Mouse (Mus musculus): ENCODE data around the gene Letm1. TPM values are rescaled to one million over a fixed set of nuclear protein-coding genes. Genes with fewer than 3 reads are reported as not detected.

Letm1 gene
- polyA plus RNA-seq, 1 experiment from 2014 or later: 54.6 TPM

- Histone ChIP-seq H3K4me3 (ENCODE audit: low read depth, low read length) (no peak overlapping the region), H3K27ac (ENCODE audit: low read depth, low read length) (peak overlapping the region; percentile 83), H3K9ac (ENCODE audit: low read length) (peak overlapping the region; percentile 14), H3K27me3 (ENCODE audit: control insufficient read depth, insufficient read depth, low read length) (no peaks in the 10 kb centered on the region), H3K9me3 (ENCODE audit: control insufficient read depth, low read length) (no peaks in the 10 kb centered on the region), H3K36me3 (ENCODE audit: control insufficient read depth, insufficient read depth, low read length) (no peaks in the 10 kb centered on the region), H3K4me1 (ENCODE audit: control insufficient read depth, insufficient read depth, low read length) (peaks cover 27% of the 10 kb centered on the region), H3K4me2 (ENCODE audit: low read depth) (peak overlapping the region; percentile 10)
- 15% methylated on average over 9 of the region's 9 CpGs for WGBS
- DNase-seq (ENCODE audit: low spot score) (no peak), ATAC-seq (ENCODE audit: insufficient read depth, low FRiP score, low TSS enrichment) (no peak)
These were observed 76.8 kb downstream of the Letm1 start for GRCm38 (mm10) chr5:33705612-33706349.

GRCm38 (mm10) chr5:33704945-33705611, 77.5 kb downstream of the Letm1 start:
- Histone ChIP-seq H3K4me2 (ENCODE audit: low read depth) (peak overlapping the region; percentile 10; the same call in 1 of the 2 replicates), H3K4me3 (ENCODE audit: low read depth, low read length) (no peak overlapping the region), H3K27me3 (ENCODE audit: control insufficient read depth, insufficient read depth, low read length) (no peaks in the 10 kb centered on the region), H3K36me3 (ENCODE audit: control insufficient read depth, insufficient read depth, low read length) (no peaks in the 10 kb centered on the region), H3K4me1 (ENCODE audit: control insufficient read depth, insufficient read depth, low read length) (peaks cover 31% of the 10 kb centered on the region), H3K27ac (ENCODE audit: low read depth, low read length) (peak overlapping the region; percentile 83), H3K9me3 (ENCODE audit: control insufficient read depth, low read length) (no peaks in the 10 kb centered on the region), H3K9ac (ENCODE audit: low read length) (peak overlapping the region; percentile 28; the same call in 1 of the 2 replicates)
- WGBS: 4% methylated on average over 10 of the region's 11 CpGs
- ATAC-seq (ENCODE audit: insufficient read depth, low FRiP score, low TSS enrichment) (peak; percentile 89), DNase-seq (ENCODE audit: low spot score) (peak; percentile 80)

GRCm38 (mm10) chr5:33703999-33704398, 78.6 kb downstream of the Letm1 start:
- peak; percentile 50 for DNase-seq (ENCODE audit: low spot score)
- Histone ChIP-seq H3K4me3 (ENCODE audit: low read depth, low read length) (no peak overlapping the region), H3K9me3 (ENCODE audit: control insufficient read depth, low read length) (no peaks in the 10 kb centered on the region), H3K9ac (ENCODE audit: low read length) (0 out of 2 replicates have a peak overlapping the region, but pooled peaks have one; percentile 8), H3K27ac (ENCODE audit: low read depth, low read length) (peak overlapping the region; percentile 83), H3K36me3 (ENCODE audit: control insufficient read depth, insufficient read depth, low read length) (no peaks in the 10 kb centered on the region), H3K4me2 (ENCODE audit: low read depth) (no peak overlapping the region), H3K27me3 (ENCODE audit: control insufficient read depth, insufficient read depth, low read length) (0 out of 2 replicates have a peak, but pooled peaks cover 2% of the 10 kb centered on the region), H3K4me1 (ENCODE audit: control insufficient read depth, insufficient read depth, low read length) (peaks cover 38% of the 10 kb centered on the region)
- ATAC-seq (ENCODE audit: insufficient read depth, low FRiP score, low TSS enrichment): peak; percentile 13; the same call in 1 of the 2 replicates
- 37% methylated on average over 8 of the region's 8 CpGs for WGBS

- no peak overlapping the region for H3K9ac ChIP-seq (ENCODE audit: low read length)
- H3K4me1 ChIP-seq (ENCODE audit: control insufficient read depth, insufficient read depth, low read length): peaks cover 53% of the 10 kb centered on the region
- no peaks in the 10 kb centered on the region for H3K9me3 ChIP-seq (ENCODE audit: control insufficient read depth, low read length)
- no peak for ATAC-seq (ENCODE audit: insufficient read depth, low FRiP score, low TSS enrichment)
- DNase-seq (ENCODE audit: low spot score): no peak
- no peak overlapping the region for H3K4me3 ChIP-seq (ENCODE audit: low read depth, low read length)
- no peak overlapping the region for H3K4me2 ChIP-seq (ENCODE audit: low read depth)
- H3K27ac ChIP-seq (ENCODE audit: low read depth, low read length): no peak overlapping the region
- H3K36me3 ChIP-seq (ENCODE audit: control insufficient read depth, insufficient read depth, low read length): no peaks in the 10 kb centered on the region
- 82% methylated on average over 11 of the region's 11 CpGs for WGBS
- H3K27me3 ChIP-seq (ENCODE audit: control insufficient read depth, insufficient read depth, low read length): peaks cover 5% of the 10 kb centered on the region; the same call in 1 of the 2 replicates
These were observed 80.8 kb downstream of the Letm1 start for GRCm38 (mm10) chr5:33701832-33702231.

- Histone ChIP-seq H3K27ac (ENCODE audit: low read depth, low read length) (no peak overlapping the region), H3K4me2 (ENCODE audit: low read depth) (no peak overlapping the region), H3K27me3 (ENCODE audit: control insufficient read depth, insufficient read depth, low read length) (peaks cover 14% of the 10 kb centered on the region; the same call in 1 of the 2 replicates), H3K9ac (ENCODE audit: low read length) (no peak overlapping the region), H3K4me1 (ENCODE audit: control insufficient read depth, insufficient read depth, low read length) (peaks cover 53% of the 10 kb centered on the region), H3K36me3 (ENCODE audit: control insufficient read depth, insufficient read depth, low read length) (no peaks in the 10 kb centered on the region), H3K9me3 (ENCODE audit: control insufficient read depth, low read length) (no peaks in the 10 kb centered on the region), H3K4me3 (ENCODE audit: low read depth, low read length) (no peak overlapping the region)
- no peak for DNase-seq (ENCODE audit: low spot score)
- WGBS: 55% methylated on average over 13 of the region's 13 CpGs
- ATAC-seq (ENCODE audit: insufficient read depth, low FRiP score, low TSS enrichment): no peak
These were observed 82.6 kb downstream of the Letm1 start for GRCm38 (mm10) chr5:33700010-33700409.

GRCm38 (mm10) chr5:33698669-33699068, 83.9 kb downstream of the Letm1 start:
- ATAC-seq (ENCODE audit: insufficient read depth, low FRiP score, low TSS enrichment) (no peak), DNase-seq (ENCODE audit: low spot score) (no peak)
- 83% methylated on average over 5 of the region's 5 CpGs for WGBS
- Histone ChIP-seq H3K4me1 (ENCODE audit: control insufficient read depth, insufficient read depth, low read length) (peaks cover 55% of the 10 kb centered on the region), H3K27ac (ENCODE audit: low read depth, low read length) (no peak overlapping the region), H3K9ac (ENCODE audit: low read length) (no peak overlapping the region), H3K27me3 (ENCODE audit: control insufficient read depth, insufficient read depth, low read length) (peaks cover 16% of the 10 kb centered on the region; the same call in 1 of the 2 replicates), H3K4me2 (ENCODE audit: low read depth) (no peak overlapping the region), H3K9me3 (ENCODE audit: control insufficient read depth, low read length) (no peaks in the 10 kb centered on the region), H3K4me3 (ENCODE audit: low read depth, low read length) (no peak overlapping the region), H3K36me3 (ENCODE audit: control insufficient read depth, insufficient read depth, low read length) (no peaks in the 10 kb centered on the region)

- peaks cover 16% of the 10 kb centered on the region; the same call in 1 of the 2 replicates for H3K27me3 ChIP-seq (ENCODE audit: control insufficient read depth, insufficient read depth, low read length)
- peaks cover 60% of the 10 kb centered on the region for H3K4me1 ChIP-seq (ENCODE audit: control insufficient read depth, insufficient read depth, low read length)
- H3K9me3 ChIP-seq (ENCODE audit: control insufficient read depth, low read length): no peaks in the 10 kb centered on the region
- DNase-seq (ENCODE audit: low spot score): no peak
- 15% methylated on average over 13 of the region's 13 CpGs for WGBS
- no peak overlapping the region for H3K27ac ChIP-seq (ENCODE audit: low read depth, low read length)
- H3K4me3 ChIP-seq (ENCODE audit: low read depth, low read length): no peak overlapping the region
- H3K9ac ChIP-seq (ENCODE audit: low read length): no peak overlapping the region; the same call in 1 of the 2 replicates
- ATAC-seq (ENCODE audit: insufficient read depth, low FRiP score, low TSS enrichment): no peak; the same call in 1 of the 2 replicates
- H3K36me3 ChIP-seq (ENCODE audit: control insufficient read depth, insufficient read depth, low read length): no peaks in the 10 kb centered on the region
- H3K4me2 ChIP-seq (ENCODE audit: low read depth): no peak overlapping the region
These were observed 84.6 kb downstream of the Letm1 start for GRCm38 (mm10) chr5:33697947-33698512.

GRCm38 (mm10) chr5:33697534-33697933, 85.1 kb downstream of the Letm1 start:
- peaks cover 65% of the 10 kb centered on the region for H3K4me1 ChIP-seq (ENCODE audit: control insufficient read depth, insufficient read depth, low read length)
- no peak overlapping the region for H3K27ac ChIP-seq (ENCODE audit: low read depth, low read length)

More at GRCm38 (mm10) chr5:33697534-33697933, 85.1 kb downstream of the Letm1 start:
- Histone ChIP-seq H3K4me2 (ENCODE audit: low read depth) (no peak overlapping the region), H3K9ac (ENCODE audit: low read length) (no peak overlapping the region), H3K36me3 (ENCODE audit: control insufficient read depth, insufficient read depth, low read length) (no peaks in the 10 kb centered on the region), H3K9me3 (ENCODE audit: control insufficient read depth, low read length) (no peaks in the 10 kb centered on the region), H3K4me3 (ENCODE audit: low read depth, low read length) (no peak overlapping the region), H3K27me3 (ENCODE audit: control insufficient read depth, insufficient read depth, low read length) (peaks cover 16% of the 10 kb centered on the region; the same call in 1 of the 2 replicates)
- DNase-seq (ENCODE audit: low spot score): no peak
- ATAC-seq (ENCODE audit: insufficient read depth, low FRiP score, low TSS enrichment): no peak
- 16% methylated on average over 1 of the region's 1 CpGs for WGBS
